Mouse (Mus musculus): ENCODE results near the gene Hpdl. TPM values are rescaled to one million over a fixed set of nuclear protein-coding genes. Genes with fewer than 3 reads are reported as not detected.

Hpdl gene
- polyA plus RNA-seq, 1 experiment from 2014 or later, result 0.84 TPM

Other genes starting within 250 kb of the Hpdl start
- gene Ccdc17, start 225.1 kb downstream of the Hpdl start, polyA plus RNA-seq (2014; fragmentation: Nextera tagmentation; extraction: Ambion mirVana), result 2.3 and 3.3 TPM in 2 replicates
- gene Nasp, start 193.8 kb downstream of the Hpdl start, polyA plus RNA-seq (2014; fragmentation: Nextera tagmentation; extraction: Ambion mirVana), result 135 TPM in 2 replicates
- gene Akr1a1, start 170.0 kb downstream of the Hpdl start, polyA plus RNA-seq (2014; fragmentation: Nextera tagmentation; extraction: Ambion mirVana), result 645 and 676 TPM in 2 replicates
- gene Prdx1, start 136.2 kb downstream of the Hpdl start, polyA plus RNA-seq (2014; fragmentation: Nextera tagmentation; extraction: Ambion mirVana), result 1,014 and 1,024 TPM in 2 replicates
- 25.5 and 29.1 TPM in 2 replicates for gene Mmachc, start 113.3 kb downstream of the Hpdl start, polyA plus RNA-seq (2014; fragmentation: Nextera tagmentation; extraction: Ambion mirVana)
- gene Ccdc163, start 113.2 kb downstream of the Hpdl start, polyA plus RNA-seq (2014; fragmentation: Nextera tagmentation; extraction: Ambion mirVana), result 16.3 and 21.0 TPM in 2 replicates
- 3.2 and 4.6 TPM in 2 replicates for gene Tesk2, start 100.8 kb downstream of the Hpdl start, polyA plus RNA-seq (2014; fragmentation: Nextera tagmentation; extraction: Ambion mirVana)
- gene Toe1, start 14.1 kb downstream of the Hpdl start, polyA plus RNA-seq (2014; fragmentation: Nextera tagmentation; extraction: Ambion mirVana), result 21.5 and 25.1 TPM in 2 replicates
- 10.9 and 12.0 TPM in 2 replicates for gene Mutyh, start 14.0 kb downstream of the Hpdl start, polyA plus RNA-seq (2014; fragmentation: Nextera tagmentation; extraction: Ambion mirVana)
- 0.86 and 1.2 TPM in 2 replicates for gene Zswim5, start 55.7 kb upstream of the Hpdl start, polyA plus RNA-seq (2014; fragmentation: Nextera tagmentation; extraction: Ambion mirVana)
- 123 and 140 TPM in 2 replicates for gene Urod, start 172.7 kb upstream of the Hpdl start, polyA plus RNA-seq (2014; fragmentation: Nextera tagmentation; extraction: Ambion mirVana)
- gene Hectd3, start 173.6 kb upstream of the Hpdl start, polyA plus RNA-seq (2014; fragmentation: Nextera tagmentation; extraction: Ambion mirVana), result 4.3 and 6.4 TPM in 2 replicates
- 34.1 and 36.9 TPM in 2 replicates for gene Eif2b3, start 197.7 kb upstream of the Hpdl start, polyA plus RNA-seq (2014; fragmentation: Nextera tagmentation; extraction: Ambion mirVana)